Comparison of ENCODE assay signal across 8 mouse cellular contexts in the genomic region with DNA sequence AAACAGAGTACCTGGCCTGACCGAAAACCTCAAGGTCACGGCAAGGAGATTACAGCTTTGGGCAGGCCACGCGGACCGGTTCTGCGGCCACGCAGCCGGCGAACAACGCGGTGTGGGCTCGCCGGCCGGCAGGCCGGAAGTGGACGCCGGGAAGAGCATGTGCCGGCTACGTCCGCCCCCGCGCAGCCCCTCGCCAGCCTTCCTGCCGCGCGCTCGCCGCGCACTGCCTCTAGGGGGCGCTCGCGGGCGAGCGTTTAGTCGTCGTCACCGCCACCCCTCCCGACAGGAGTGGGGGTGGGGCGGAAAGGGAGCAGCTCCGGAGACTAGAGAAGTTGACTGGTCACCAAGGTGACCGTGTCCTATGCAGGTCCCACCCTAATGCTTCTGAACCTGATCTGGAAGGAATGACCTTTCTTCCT. TPM values are rescaled to one million over a fixed set of nuclear protein-coding genes. Genes with fewer than 3 reads are reported as not detected.
A peak's percentile ranks its signal among the peaks of the same experiment; 100 is the strongest.
DNase-seq lines count a peak whose midpoint lies in the region; ATAC-seq lines count a peak whose summit lies in the region.

No protein-coding gene starts in this region.

- peaks cover 9% of the 10 kb centered on the region for H3K9me3 ChIP-seq in megakaryocyte, embryonic 14.5 days

- peaks cover 4% of the 10 kb centered on the region; the same call in 1 of the 2 replicates for H3K4me1 ChIP-seq in megakaryocyte, embryonic 14.5 days

- H3K27me3 ChIP-seq in megakaryocyte, embryonic 14.5 days (replicated peaks): no peaks in the 10 kb centered on the region

- peaks cover 15% of the 10 kb centered on the region for H3K36me3 ChIP-seq in megakaryocyte, embryonic 14.5 days (replicated peaks; ENCODE audit: low read length)

- H3K4me3 ChIP-seq in megakaryocyte, embryonic 14.5 days (replicated peaks): peak overlapping the region; percentile 94

- peak; percentile 48 for ATAC-seq in common myeloid progenitor, adult 5-6 weeks (replicated peaks; ENCODE audit: low read depth, poor library complexity, severe bottlenecking)

- peak; percentile 76 for DNase-seq in T-cell, adult 2 months (ENCODE audit: low spot score)
- DNase-seq in gastrocnemius, adult 8-10 months (ENCODE audit: low spot score in 2 of 2): peak; percentile 60 to 79
- DNase-seq in induced T-regulatory cell, adult 2 months (ENCODE audit: low read depth): peak; percentile 87
- peak; percentile 58 to 89 for DNase-seq in left cerebral cortex, adult 9 months (ENCODE audit: low spot score in 2 of 2)
- peak; percentile 70 to 76 for DNase-seq in right cerebral cortex, adult 2 months (ENCODE audit: low spot score in 2 of 2)
- peak; percentile 16 for DNase-seq in urinary bladder, postnatal 10 days (ENCODE audit: low spot score)

RNA-seq across cellular contexts. Expression of gene Slc25a5, which starts 0.7 kb away (rescaled TPM):
- 896 and 911 TPM in 2 replicates for total RNA-seq in common myeloid progenitor, adult 5-6 weeks (2017)
- total RNA-seq in gastrocnemius, adult 8-10 months (2022): 10 to 100 TPM; 37.5 to 64.5 (median 44.7) TPM
- 5.3 and 23.0 TPM in 2 replicates for polyA plus RNA-seq in megakaryocyte, embryonic 14.5 days (2012; ENCODE audit: insufficient read depth, low replicate concordance)

RNA-seq across cellular contexts. Expression of gene Slc25a43, which starts 52.7 kb away (rescaled TPM):
- 1.7 TPM in 1 of 2 replicates, not detected in the other for total RNA-seq in common myeloid progenitor, adult 5-6 weeks (2017)
- under 1 TPM in 1 of 4 experiments, not detected in 3; 0.45 TPM for total RNA-seq in gastrocnemius, adult 8-10 months (2022)
- polyA plus RNA-seq in megakaryocyte, embryonic 14.5 days (2012; ENCODE audit: insufficient read depth, low replicate concordance): 2.6 TPM in 1 of 2 replicates, not detected in the other

Comparison
In these comparisons a context has a peak if more than half of its experiments do, and no peak if none do; other contexts are left out.
1. Peak in every context shown above with its lines: DNase-seq, ATAC-seq and H3K4me3 ChIP-seq.
2. DNase-seq: peak in every context shown above with its lines; median percentile 87 in induced T-regulatory cell, adult 2 months; 76 in T-cell, adult 2 months; 74 in left cerebral cortex, adult 9 months; 73 in right cerebral cortex, adult 2 months; 70 in gastrocnemius, adult 8-10 months; 16 in urinary bladder, postnatal 10 days.
3. RNA of gene Slc25a5, which starts 0.7 kb away (total RNA-seq): 896 to 911 TPM in common myeloid progenitor, adult 5-6 weeks; 37.5 to 64.5 TPM in gastrocnemius, adult 8-10 months; every median in the first group is over 10 times any median in the second.